Mouse (Mus musculus) megakaryocyte, embryonic 14.5 days (primary cell): ENCODE data around the gene Zic4.

Experiments
- FLI1 ChIP-seq: IDR thresholded peaks from 2 replicates; pipeline ENCODE4 v1.6.1; 2012; ENCODE audit warnings: low read length, inconsistent platforms, mixed read lengths
- GATA1 ChIP-seq: IDR thresholded peaks from 3 replicates; pipeline ENCODE4 v1.6.1; 2012; ENCODE audit warnings: mixed read lengths, low read length, inconsistent platforms, borderline replicate concordance

GRCm38 (mm10) chr9:91351961-91352411, 10.2 kb upstream of the Zic4 start:
- no peak for TF ChIP-seq FLI1
- no peak for TF ChIP-seq GATA1
